Mouse (Mus musculus) testis, postnatal 10 days (tissue): ENCODE measurements around the gene Tmem132a.

Source experiments
- DNase-seq: peaks from one replicate; pipeline ENCODE4 v3.0.0; 2021; ENCODE audit warnings: low spot score

Gene Tmem132a

DNA sequence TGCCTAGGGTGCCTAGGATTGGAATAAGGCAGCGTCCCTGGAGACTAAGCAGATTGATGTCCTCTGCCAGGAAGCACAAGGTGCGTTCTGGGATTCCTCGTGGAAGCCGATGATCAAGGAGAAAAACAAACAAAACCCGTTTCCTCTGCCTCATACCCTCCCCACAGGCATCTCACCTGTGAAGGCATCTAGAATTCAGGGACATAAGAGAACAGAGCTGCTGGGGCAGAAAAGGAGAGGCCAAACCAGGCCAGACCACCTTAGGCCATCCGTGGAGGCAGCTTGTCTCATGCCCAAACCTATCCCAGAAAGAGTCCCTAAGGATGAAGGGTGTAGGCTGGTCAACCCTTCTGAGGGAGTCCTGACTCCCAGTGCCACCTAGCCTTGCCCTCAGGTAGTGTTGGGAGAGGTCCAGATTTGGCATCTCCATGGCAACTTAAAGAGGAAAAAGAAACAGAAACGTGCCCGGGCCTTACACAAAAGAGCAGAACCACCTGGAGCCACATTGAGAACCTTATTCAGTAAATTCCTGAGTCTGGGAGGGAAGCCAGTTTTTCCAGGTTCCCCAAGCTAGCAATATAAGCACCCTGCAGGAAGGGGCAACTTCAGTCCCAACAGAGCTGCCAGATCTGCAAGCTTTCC is at the start of gene Tmem132a:
Gene Tmem132a (minus strand): TSS at position 55 of the 642 bp plus-strand sequence.
- DNase-seq: no peak

DNA sequence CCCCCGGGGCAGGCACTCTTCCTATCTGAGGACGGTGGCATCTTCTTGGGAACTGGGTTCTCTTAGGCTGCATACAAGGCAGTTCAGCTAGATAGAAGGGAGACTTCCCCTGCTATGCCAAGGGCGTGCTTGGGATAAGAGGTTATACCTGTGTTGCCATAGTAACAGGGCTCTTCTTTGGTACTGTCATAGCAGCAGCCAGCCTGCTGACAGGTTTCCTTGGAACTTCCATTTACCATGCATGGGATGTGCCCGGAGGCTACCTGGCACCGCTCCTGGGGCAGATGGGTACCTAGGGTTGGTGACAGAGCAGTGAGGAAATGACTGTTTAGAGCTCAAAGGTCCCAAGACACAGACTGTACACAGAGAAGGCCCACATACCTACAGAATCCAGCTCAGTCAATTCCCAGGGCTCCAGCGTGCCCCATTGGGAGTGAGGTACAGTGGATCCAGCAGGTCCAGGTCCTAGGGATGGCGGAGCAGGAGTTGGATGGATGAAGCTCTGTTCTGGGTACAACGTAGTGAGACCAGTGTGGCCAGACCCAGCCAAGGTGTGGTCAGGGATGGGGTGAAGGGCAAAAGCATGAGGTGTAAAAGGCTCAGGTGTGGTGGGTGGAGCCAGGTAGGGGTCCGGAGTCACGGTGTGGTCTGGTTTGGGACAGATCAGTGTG is 48.7 kb upstream of the Tmem132a start:
- DNase-seq: no peak

DNA sequence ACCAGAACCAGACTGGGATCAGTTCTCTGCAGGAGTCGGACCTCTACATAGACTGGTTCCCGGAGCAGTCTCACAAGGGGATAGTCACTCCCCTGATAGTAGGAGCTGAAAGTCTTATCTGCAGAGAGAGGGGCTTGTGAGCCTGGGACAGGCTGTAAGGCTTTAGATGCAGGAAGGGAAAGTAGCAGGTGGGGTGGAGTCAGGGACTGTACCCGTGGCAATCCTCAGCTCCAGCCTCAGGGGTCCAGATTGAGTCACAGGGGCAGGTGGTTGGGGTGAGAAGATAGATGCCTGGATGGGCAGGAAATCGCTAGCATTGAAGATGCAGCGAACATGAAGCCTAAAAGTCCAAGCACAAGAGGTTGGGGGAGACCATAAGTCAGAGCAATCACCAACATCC is 46.8 kb upstream of the Tmem132a start:
- no peak for DNase-seq

DNA sequence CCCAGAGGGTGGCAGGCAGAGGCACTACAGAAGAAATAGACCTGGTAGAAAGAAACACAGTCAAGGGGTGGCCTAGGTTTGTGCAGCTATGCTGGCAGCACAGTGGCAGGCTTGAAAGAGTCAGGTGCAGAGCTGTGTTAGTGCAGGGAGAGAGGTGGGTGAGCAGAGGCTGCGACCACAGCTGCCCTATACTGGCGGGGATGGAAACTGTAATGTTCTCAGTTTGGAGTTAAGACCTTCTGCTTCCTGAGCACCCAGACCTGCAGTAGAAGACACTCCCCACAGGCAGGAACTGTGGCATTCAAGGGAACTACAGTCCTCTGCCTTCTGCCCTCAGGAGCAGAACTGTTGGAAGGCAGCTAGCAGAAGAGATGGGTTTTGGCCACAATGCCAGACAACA is 45.1 kb upstream of the Tmem132a start:
- DNase-seq: no peak

DNA sequence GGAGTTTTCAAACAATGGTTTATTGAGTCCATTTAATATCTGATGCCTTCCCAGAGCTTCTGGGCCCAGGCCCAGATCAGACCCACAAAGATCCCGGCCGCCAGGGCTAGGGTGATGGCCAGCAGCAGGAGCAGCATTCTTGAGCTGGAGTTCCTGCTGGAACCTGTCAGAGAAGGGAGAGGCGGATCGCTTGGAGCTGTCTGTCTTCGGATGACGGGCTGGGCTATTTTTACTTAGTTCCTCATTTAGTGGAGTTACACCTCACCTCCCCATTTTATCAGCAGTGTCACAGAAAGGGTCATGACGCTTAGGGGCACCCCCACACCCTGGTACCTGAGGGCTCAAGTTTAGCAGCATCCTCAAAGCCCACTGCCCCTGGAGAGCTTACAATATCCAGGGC is 44.6 kb upstream of the Tmem132a start:
- no peak for DNase-seq

DNA sequence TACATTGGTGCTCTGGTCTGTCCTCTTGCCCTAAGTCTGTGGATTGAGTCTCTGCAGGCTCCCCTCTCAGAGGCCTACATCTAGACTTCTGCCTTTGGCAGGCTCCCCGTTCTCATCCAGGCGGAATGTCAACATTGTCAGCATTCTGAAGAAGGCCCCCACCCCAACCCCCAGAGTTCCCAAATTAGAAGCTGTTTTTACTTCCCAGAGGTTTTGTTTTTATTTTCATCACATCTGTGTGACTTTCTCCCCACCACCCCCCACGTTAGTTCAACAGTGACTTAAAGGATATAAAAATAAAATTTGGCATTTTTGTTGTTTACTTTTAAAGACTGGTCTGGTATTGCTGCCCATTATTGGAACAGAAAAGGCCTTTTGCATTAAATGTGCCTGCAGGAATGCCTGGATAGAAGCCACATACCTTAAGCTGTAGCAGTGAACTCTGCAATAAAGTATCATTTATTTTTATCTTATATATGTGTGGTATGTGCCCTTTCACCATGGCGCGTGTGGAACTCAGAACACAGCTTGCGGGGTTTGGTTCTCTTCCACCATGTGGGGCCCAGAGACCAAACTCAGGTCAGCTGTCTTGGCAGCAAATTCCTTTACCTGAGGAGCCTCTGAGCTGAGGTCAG is 39.5 kb upstream of the Tmem132a start:
- no peak for DNase-seq

DNA sequence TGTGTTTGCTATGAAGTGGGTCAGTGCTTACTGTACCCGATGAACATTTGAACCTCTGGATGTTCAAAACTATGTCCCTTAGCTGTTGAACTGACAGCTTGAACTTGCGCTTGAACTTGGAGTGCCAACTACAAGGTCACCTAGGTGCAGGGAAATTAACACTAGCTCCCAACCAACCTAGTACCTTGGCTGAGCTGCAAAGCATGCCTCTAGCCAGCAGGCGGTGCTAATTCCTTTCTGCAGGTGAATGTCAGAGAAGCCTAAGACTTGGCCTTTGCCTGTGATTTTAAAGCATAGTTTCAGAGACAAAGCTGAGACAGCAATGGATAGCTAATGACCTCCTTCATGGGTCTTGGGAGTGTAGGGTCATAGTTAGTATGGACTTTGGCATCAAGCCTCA is 38.2 kb upstream of the Tmem132a start:
- DNase-seq: peak; percentile 75

DNA sequence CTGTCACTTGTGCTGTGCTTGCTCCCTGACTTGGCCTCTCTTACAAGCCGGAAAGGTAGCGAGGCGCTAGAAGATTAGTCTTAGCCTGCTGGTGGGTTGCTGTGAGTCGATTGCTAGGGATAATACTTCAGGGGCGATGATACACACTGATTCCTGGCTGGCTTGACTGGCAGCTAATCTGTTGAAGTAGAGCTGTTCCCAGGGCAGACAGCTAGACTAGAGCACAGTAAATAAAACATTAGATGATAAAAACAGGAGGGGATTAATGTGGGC is 35.9 kb upstream of the Tmem132a start:
- DNase-seq: no peak

DNA sequence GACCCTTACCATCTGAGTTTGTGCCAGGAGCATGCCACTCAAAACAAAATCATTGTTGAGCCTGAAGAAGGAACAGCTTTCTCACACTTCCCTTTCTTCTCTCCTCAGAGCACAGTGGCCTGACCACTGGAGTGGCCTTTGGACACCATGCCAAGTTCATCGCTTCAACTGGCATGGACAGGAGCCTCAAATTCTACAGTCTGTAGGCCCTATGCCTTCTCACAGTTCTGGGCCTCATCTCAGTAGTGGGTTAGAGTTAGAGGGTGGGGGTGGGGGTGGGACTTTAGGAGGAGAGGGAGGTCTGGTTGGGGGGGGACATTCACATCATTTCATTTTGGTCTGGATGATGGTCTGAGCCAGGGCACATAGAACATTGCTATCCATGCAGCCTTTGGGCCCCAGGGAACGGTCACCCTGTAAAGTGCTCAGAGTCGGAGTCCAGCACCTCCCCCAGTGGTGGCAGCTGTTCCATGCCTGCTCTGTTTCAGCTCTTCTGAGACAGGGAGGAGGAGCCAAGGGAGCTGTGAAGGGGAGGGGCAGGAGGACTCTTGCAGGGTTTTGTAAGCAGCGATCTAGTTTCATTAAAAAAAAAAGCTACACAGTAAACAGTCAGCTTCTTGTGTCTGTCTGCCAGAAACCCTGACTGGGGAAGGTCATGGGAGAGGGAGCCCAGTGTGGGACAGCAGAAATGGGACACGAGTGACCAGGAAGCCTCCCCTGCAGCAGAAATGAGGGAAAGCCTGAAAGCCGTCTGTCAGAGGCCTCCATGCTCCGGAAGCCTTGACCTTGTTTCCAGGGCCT is 35.4 kb upstream of the Tmem132a start:
- peak; percentile 68 for DNase-seq

DNA sequence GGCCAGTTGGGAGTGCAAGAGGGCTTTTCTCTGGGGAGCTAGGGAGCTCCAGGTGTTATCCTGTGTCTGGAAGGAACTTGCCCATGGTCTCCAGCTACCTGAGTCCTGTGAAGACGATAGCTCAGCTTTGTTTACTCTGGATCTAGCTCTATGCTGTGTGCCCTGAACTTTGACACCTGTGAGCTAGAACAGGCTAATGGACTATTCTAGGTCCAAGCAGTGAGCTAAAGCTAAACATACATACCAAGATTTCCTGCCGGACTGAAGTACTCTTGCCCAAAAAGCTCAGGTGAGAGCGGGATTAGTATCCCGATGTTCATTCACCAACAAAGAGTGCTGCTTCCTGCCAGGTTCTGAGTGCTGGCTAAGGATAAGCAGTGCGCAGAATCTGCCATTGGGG is 34.8 kb upstream of the Tmem132a start:
- DNase-seq: no peak

DNA sequence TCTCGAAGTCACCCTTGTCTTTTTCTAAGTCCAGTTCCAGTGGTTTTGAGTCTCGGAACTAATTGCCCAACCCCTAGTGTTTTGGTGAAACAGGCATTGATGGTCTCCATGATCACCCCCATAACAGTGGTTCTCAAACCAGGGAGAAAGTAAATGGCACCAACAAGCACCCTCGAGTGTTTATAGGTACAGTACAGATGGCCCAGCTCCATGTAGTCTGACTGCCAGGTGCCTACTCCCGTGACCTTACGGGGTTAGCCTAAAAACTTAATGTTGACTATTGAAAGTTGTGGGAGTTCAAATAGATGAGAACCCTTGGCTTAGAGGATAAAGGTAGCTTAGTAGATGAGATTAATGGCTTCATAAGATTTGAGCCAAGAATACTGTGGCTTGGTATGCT is 31.3 kb upstream of the Tmem132a start:
- DNase-seq: no peak

DNA sequence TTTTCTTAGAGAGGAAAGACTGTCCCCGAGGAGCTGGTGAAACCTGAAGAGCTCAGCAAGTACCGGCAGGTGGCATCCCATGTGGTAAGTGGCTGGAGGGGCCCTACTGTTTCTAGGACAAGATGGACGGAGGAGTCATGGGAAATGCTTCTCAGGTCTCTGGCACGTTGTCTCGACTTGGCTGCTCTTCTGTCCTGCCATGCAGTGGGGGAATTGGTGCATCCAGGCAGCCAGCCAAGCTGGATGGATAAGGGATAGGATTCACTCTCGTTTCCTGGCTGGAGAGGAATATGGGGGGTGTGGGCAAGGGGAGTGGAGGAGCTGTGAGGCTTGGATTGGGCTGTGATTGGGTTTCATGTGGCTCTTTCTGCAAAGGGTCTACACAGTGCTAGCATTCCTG is 30.6 kb upstream of the Tmem132a start:
- DNase-seq: peak; percentile 55

DNA sequence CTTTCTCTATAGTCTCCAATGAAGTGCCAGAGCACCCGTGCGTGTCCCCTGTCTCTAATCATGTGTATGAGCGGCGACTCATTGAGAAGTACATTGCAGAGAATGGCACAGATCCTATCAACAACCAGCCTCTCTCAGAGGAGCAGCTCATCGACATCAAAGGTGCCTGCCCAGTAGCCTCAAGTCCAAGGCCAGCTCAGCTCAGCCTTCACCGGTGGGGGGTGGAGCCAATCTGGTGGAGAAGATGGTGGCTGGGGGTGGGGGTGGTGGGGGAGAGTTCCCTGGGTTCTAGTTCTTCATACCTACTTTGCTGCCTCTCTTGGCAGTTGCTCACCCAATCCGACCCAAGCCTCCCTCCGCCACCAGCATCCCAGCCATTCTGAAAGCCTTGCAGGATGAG is 27.8 kb upstream of the Tmem132a start:
- no peak for DNase-seq

DNA sequence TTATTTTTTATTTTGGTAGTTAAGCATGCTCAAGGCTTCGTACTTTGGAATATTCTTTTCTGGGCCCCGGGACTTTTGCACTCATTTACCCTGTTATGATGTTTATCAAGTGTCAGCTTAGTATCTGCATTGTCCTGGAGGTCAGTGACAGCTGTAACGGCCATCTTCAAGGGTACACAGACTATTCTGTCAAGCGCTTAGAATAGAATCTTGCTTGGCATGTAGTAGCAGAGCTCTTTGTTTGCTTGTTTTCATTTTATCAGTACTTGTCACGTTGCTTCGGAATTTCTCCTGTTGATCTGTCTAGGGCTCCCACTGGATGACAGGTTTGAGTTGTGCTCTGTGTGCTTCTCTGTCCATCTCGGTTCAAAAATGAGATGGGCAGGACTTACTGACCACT is 27.1 kb upstream of the Tmem132a start:
- no peak for DNase-seq

DNA sequence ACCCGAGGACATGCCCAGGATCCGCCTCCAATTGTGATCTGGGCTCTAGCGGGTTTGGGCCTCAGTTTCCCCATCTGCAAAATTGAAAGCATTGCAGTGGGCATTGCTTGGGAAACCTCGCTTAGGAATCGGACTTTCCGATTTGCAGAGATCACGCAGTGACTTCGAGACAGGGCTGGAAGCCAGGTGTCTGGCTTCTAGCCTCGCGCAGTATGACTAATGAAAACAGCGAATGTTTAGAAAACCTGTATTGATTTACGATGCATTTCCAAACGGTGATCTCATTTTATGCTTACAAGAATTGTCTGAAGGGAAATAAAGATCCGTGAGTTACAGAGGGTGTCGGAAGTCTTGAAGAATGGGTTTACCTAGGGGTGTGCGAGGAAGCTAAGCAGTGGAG is 26.0 kb upstream of the Tmem132a start:
- DNase-seq: no peak

DNA sequence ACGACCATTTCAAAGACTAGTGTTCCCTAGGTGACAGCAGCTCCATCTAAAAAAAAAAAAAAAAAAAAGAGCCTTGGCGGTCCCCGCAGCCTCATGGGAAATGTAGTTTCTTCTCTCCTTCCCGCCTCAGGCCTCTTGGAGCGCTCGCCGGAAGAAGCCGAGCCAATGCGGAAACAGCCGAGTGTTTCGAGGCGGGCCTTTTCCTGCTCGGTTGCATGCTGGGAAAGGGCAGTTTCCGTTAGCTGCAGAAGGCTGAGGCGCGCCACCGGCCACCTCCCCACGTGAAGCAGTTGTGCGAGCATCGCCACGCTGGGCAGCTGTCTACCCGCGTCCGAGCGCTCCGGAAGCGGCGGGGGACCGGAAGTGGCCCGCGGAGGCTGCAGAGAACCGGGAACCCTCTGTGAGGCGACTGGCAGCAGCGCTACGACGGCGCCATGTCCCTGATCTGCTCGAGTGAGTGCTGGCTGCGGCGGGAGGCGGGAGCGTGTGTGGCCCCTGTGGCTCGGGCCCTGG is 25.3 kb upstream of the Tmem132a start, which contains the start of gene Prpf19:
Gene Prpf19 (plus strand): TSS at position 216 of the 513 bp plus-strand sequence.
- peak; percentile 99 for DNase-seq

DNA sequence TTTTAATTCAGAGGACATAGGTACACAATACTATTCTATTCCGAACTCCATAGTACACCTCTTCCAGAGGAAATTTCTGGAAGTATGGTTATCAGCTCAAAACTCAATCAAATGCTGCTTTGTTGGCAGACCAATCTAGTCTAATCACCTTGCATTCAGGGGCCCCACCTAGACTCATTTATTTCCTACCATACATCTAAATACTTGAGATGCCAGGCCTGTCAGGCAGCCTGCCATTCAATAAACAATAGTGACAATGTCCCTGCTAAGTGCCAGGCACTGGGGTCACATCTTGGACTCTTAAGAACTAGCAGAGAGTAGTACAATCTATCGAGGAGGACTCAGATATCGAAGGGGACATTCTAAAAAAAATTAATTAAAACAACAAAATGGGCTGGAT is 22.5 kb upstream of the Tmem132a start:
- no peak for DNase-seq

DNA sequence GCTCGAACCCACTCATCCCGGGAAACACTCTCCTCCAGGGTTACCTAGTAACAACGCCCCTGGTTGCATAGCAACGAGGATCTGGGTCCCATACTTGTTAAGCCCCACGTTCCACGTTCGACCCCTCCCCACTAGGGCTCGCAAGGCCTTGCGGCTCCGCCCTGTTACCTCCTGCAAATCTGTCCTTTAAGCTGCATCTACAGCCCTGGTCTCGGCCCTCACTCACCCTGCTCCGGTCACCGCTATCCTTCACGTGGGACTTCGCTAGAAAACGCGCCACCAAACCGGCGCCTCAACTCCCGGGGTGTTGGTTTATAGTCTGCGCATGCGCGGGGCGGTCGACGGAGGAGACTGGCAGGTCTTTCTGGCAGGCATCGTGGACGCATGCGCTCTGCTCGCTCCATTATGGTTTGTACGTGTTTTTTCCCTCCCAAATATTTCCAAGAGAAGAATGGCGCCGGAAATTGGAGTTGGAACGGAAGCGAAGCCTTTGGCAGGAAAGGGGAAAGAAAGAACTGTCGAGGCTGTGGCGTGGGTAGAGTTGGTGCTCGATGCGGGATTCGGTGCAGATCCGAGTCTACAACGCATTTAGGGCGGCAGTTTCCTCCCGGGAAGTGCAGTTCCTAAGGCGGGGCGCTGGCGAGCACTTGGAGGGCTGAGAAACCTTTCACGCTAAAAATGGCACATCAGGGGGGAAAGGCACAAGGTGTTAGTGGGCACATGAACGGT is 11.8 kb upstream of the Tmem132a start, which contains the start of gene Tmem109:
Gene Tmem109 (minus strand): TSS at position 576 of the 729 bp plus-strand sequence.
- DNase-seq: peak; percentile 94

DNA sequence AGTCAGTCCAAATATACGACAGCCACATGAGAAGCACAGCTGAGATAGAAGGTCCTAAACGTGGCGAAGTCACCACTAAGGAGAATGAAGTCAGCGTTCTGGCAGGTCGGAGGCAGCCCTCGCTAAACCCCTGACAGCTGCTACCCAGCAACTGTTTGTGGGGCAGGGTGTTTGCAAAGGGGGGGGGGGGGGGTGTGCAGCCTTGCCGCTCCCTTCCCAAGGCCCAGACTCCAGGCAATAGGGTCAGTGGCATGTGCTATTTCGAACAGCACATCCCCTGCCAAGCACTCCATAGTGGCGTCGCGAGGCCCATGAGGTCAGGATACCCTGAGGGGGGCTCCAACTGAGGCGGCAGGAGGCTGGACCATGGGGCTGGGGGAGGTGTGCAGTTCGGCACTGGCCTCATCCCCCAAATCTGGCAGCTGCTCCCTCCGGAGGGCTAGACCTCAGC is 11.3 kb upstream of the Tmem132a start:
- no peak for DNase-seq

DNA sequence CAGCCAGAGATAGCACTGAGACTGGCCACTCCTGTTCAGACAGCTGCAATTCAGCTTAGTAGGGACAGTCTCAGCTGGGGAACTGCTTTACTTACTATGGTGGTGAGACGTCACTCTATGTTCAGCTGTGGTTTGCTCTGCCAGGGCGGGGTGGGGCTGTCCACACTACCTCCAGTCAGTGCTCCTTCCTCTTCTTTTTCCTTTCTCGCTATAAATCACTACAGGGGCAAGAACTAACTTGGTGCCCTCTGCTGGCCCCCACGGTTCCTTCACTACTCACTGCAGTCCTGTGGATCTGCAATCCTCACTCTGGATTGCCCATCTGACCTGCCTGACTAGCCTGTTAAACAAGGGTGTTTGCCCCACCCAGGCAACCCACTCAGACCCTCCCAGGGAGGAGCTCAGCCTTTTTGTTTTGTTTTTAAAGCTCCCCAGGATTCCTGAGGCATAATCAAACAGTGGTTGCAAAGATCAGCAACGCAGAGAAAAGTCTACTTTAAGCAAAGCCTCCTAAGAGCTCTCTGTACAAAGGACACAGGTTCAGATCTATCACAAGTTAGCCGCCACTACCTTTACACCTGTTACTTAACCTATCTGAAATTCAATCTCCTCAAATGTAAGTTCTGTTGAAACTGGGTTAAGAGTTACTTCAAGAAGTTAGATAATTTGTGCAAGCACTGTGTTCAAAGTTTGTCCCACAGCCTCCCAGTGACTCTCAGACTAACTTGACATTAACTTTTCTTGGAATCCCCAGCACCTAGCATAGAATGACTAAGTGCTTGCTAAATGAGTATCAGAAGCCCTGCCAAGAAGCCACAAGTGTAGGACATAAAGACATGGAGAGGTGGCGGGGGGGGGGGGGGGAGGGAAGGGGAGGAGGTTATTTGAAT is 10.6 kb upstream of the Tmem132a start:
- DNase-seq: no peak
